In genomic region chr2:25111184-25111791, GRCm38 (mm10) we compare ENCODE assay signal across 8 mouse cellular contexts. TPM values are rescaled to one million over a fixed set of nuclear protein-coding genes. Genes with fewer than 3 reads are reported as not detected.
A peak's percentile ranks its signal among the peaks of the same experiment; 100 is the strongest.
DNase-seq lines count a peak whose midpoint lies in the region; ATAC-seq lines count a peak whose summit lies in the region.

No protein-coding gene starts in this region.

- ATAC-seq in heart, embryonic 13.5 days (ENCODE audit: extremely low read depth, insufficient number of reproducible peaks, low FRiP score, low TSS enrichment) = no peak; the same call in 1 of the 2 replicates
- peak; percentile 81 for ATAC-seq in liver, embryonic 12.5 days
- peak; percentile 43; the same call in 1 of the 2 replicates for ATAC-seq in stomach, embryonic 14.5 days (ENCODE audit: insufficient number of reproducible peaks, insufficient read depth, low FRiP score, low read depth)

- no peaks in the 10 kb centered on the region for H3K27me3 ChIP-seq in heart, embryonic 13.5 days (replicated peaks)
- no peaks in the 10 kb centered on the region for H3K27me3 ChIP-seq in liver, embryonic 12.5 days (replicated peaks)
- no peaks in the 10 kb centered on the region for H3K27me3 ChIP-seq in stomach, embryonic 14.5 days (ENCODE audit: control insufficient read depth, insufficient read depth, low read length)

- H3K27ac ChIP-seq in heart, embryonic 13.5 days (replicated peaks) = peak overlapping the region; percentile 81
- peak overlapping the region; percentile 68 for H3K27ac ChIP-seq in liver, embryonic 12.5 days
- H3K27ac ChIP-seq in stomach, embryonic 14.5 days (ENCODE audit: low read length) = no peak overlapping the region

- peaks cover 27% of the 10 kb centered on the region for H3K4me1 ChIP-seq in heart, embryonic 13.5 days
- peaks cover 66% of the 10 kb centered on the region for H3K4me1 ChIP-seq in liver, embryonic 12.5 days
- no peaks in the 10 kb centered on the region for H3K4me1 ChIP-seq in stomach, embryonic 14.5 days (ENCODE audit: control insufficient read depth, insufficient read depth, low read length)

- peak; percentile 46 for DNase-seq in adrenal gland, postnatal 14 days
- no peak for DNase-seq in adrenal gland, postnatal 25 days
- DNase-seq in CD4-positive, CD25-positive, alpha-beta regulatory T cell, adult 2 months (ENCODE audit: low read depth, low spot score) = peak; percentile 75
- no peak for DNase-seq in frontal cortex, postnatal 25 days (ENCODE audit: low spot score in 2 of 2)
- no peak for DNase-seq in cerebellum, adult 9-10 months

- H3K9me3 ChIP-seq in heart, embryonic 13.5 days = no peaks in the 10 kb centered on the region
- no peaks in the 10 kb centered on the region for H3K9me3 ChIP-seq in liver, embryonic 12.5 days (replicated peaks)
- no peaks in the 10 kb centered on the region for H3K9me3 ChIP-seq in stomach, embryonic 14.5 days (ENCODE audit: control insufficient read depth, low read depth, low read length)

- H3K4me3 ChIP-seq in heart, embryonic 13.5 days = no peak overlapping the region
- no peak overlapping the region for H3K4me3 ChIP-seq in liver, embryonic 12.5 days
- no peak overlapping the region for H3K4me3 ChIP-seq in stomach, embryonic 14.5 days (ENCODE audit: low read depth, low read length)

- WGBS in heart, embryonic 13.5 days = 44% methylated on average over 9 of the region's 9 CpGs
- WGBS in liver, embryonic 12.5 days (ENCODE audit: insufficient replicate concordance) = 16% methylated on average over 9 of the region's 9 CpGs
- 57% methylated on average over 9 of the region's 9 CpGs for WGBS in stomach, embryonic 14.5 days

- no peaks in the 10 kb centered on the region for H3K36me3 ChIP-seq in heart, embryonic 13.5 days
- H3K36me3 ChIP-seq in liver, embryonic 12.5 days = no peaks in the 10 kb centered on the region
- H3K36me3 ChIP-seq in stomach, embryonic 14.5 days (ENCODE audit: control insufficient read depth, insufficient read depth, low read length) = no peaks in the 10 kb centered on the region

- H3K9ac ChIP-seq in heart, embryonic 13.5 days = peak overlapping the region; percentile 10; the same call in 1 of the 2 replicates
- H3K9ac ChIP-seq in liver, embryonic 12.5 days = no peak overlapping the region
- no peak overlapping the region for H3K9ac ChIP-seq in stomach, embryonic 14.5 days (replicated peaks; ENCODE audit: low read depth, low read length)

- H3K4me2 ChIP-seq in heart, embryonic 13.5 days = no peak overlapping the region
- H3K4me2 ChIP-seq in liver, embryonic 12.5 days = peak overlapping the region; percentile 29; the same call in 1 of the 2 replicates
- H3K4me2 ChIP-seq in stomach, embryonic 14.5 days (replicated peaks; ENCODE audit: low read depth, low read length) = no peak overlapping the region

RNA-seq across cellular contexts. Expression of gene Noxa1, which starts 16.3 kb away (rescaled TPM):
- not detected in 2 replicates for total RNA-seq in adrenal gland, postnatal 14 days (2021)
- total RNA-seq in adrenal gland, postnatal 25 days (2021) = not detected in 2 replicates
- polyA plus RNA-seq in heart, embryonic 13.5 days (2015; fragmentation: Nextera tagmentation; extraction: Ambion mirVana) = 0.09 TPM in 1 of 2 replicates, not detected in the other
- 0.64 and 0.71 TPM in 2 replicates for polyA plus RNA-seq in liver, embryonic 12.5 days (2016; fragmentation: Nextera tagmentation; extraction: Ambion mirVana)
- polyA plus RNA-seq in stomach, embryonic 14.5 days (2014; fragmentation: Nextera tagmentation; extraction: Ambion mirVana) = 2.3 and 5.0 TPM in 2 replicates

RNA-seq across cellular contexts. Expression of gene Entpd8, which starts 31.2 kb away (rescaled TPM):
- total RNA-seq in adrenal gland, postnatal 14 days (2021) = 1.3 and 7.7 TPM in 2 replicates
- total RNA-seq in adrenal gland, postnatal 25 days (2021) = 2.1 TPM in 1 of 2 replicates, not detected in the other
- polyA plus RNA-seq in heart, embryonic 13.5 days (2015; fragmentation: Nextera tagmentation; extraction: Ambion mirVana) = not detected in 2 replicates
- polyA plus RNA-seq in liver, embryonic 12.5 days (2016; fragmentation: Nextera tagmentation; extraction: Ambion mirVana) = 1.2 and 1.4 TPM in 2 replicates
- 0.26 and 0.53 TPM in 2 replicates for polyA plus RNA-seq in stomach, embryonic 14.5 days (2014; fragmentation: Nextera tagmentation; extraction: Ambion mirVana)

RNA-seq across cellular contexts. Expression of gene Nsmf, which starts 57.1 kb away (rescaled TPM):
- 58.5 and 61.2 TPM in 2 replicates for total RNA-seq in adrenal gland, postnatal 14 days (2021)
- 49.8 and 51.3 TPM in 2 replicates for total RNA-seq in adrenal gland, postnatal 25 days (2021)
- 49.4 and 51.0 TPM in 2 replicates for polyA plus RNA-seq in heart, embryonic 13.5 days (2015; fragmentation: Nextera tagmentation; extraction: Ambion mirVana)
- polyA plus RNA-seq in liver, embryonic 12.5 days (2016; fragmentation: Nextera tagmentation; extraction: Ambion mirVana) = 16.1 and 17.0 TPM in 2 replicates
- 59.5 and 60.3 TPM in 2 replicates for polyA plus RNA-seq in stomach, embryonic 14.5 days (2014; fragmentation: Nextera tagmentation; extraction: Ambion mirVana)

Comparison
In these comparisons a context has a peak if more than half of its experiments do, and no peak if none do; other contexts are left out.
1. DNase-seq: peak in adrenal gland, postnatal 14 days (single experiment) and CD4-positive, CD25-positive, alpha-beta regulatory T cell, adult 2 months (single experiment); none in adrenal gland, postnatal 25 days (single experiment), frontal cortex, postnatal 25 days (0 of 2) and cerebellum, adult 9-10 months (single experiment).